Mouse (Mus musculus) neural tube, embryonic 12.5 days (tissue): Measurements from ENCODE around the gene Cd52. TPM values are rescaled to one million over a fixed set of nuclear protein-coding genes. Genes with fewer than 3 reads are reported as not detected.
"Not testable (repeated sequence)": the region's sequence is repeated elsewhere in the genome, so short reads cannot be mapped to it uniquely, and the experiment has no call there.

ENCODE experiments used
- ATAC-seq: fragments of 200-750 bp; cut with Nextera tagmentation; 2 replicates; pipeline ENCODE4 v1.8.0; 2017; ENCODE audit warnings: low read depth, mild to moderate bottlenecking, moderate TSS enrichment, moderate library complexity; ENCODE audit not compliant: low FRiP score
- H3K27ac ChIP-seq: fragments of 300-500 bp; sonication (generic); 2 replicates; pipeline ENCODE4 v1.5.1; 2016
- H3K27me3 ChIP-seq: fragments of 300-500 bp; sonication (generic); replicated peaks from 2 replicates; pipeline ENCODE4 v1.6.1; 2016; ENCODE audit warnings: mild to moderate bottlenecking
- H3K36me3 ChIP-seq: fragments of 300-500 bp; sonication (generic); 2 replicates; pipeline ENCODE4 v1.6.1; 2016; ENCODE audit warnings: mild to moderate bottlenecking
- H3K4me1 ChIP-seq: fragments of 300-500 bp; sonication (generic); 2 replicates; pipeline ENCODE4 v1.6.1; 2016
- H3K4me2 ChIP-seq: fragments of 300-500 bp; sonication (generic); replicated peaks from 2 replicates; pipeline ENCODE4 v1.6.1; 2016; ENCODE audit warnings: mild to moderate bottlenecking
- H3K4me3 ChIP-seq: fragments of 300-500 bp; sonication (generic); 2 replicates; pipeline ENCODE4 v1.5.1; 2016
- H3K9ac ChIP-seq: fragments of 300-500 bp; sonication (generic); 2 replicates; pipeline ENCODE4 v1.6.1; 2016; ENCODE audit warnings: mild to moderate bottlenecking
- H3K9me3 ChIP-seq: fragments of 300-500 bp; sonication (generic); 2 replicates; pipeline ENCODE4 v1.6.1; 2016; ENCODE audit warnings: mild to moderate bottlenecking
- WGBS: fragments of 180-500 bp; shearing (Covaris S2); methylation state at CpG from one replicate; pipeline ENCODE4 v1.1.7; 2016; 5-methylcytosine and 5-hydroxymethylcytosine counted together
- polyA plus RNA-seq: library from polyadenylated mRNA; unstranded; fragments of >200 nt; fragmentation: Nextera tagmentation; extraction: Ambion mirVana; gene quantifications from 2 replicates; pipeline ENCODE4 v1.2.1, GENCODE M21; 2016

Cd52 gene
- polyA plus RNA-seq, result 5.7 and 7.2 TPM in 2 replicates

GRCm38 (mm10) chr4:134094923-134095547, at the start of gene Cd52:
TSS of gene Cd52 (minus strand) at chr4:134095082.
- 68% methylated on average over 3 of the region's 3 CpGs for WGBS
- no peaks in the 10 kb centered on the region for H3K9me3 ChIP-seq
- no peak within 1 kb of the TSS for H3K4me2 ChIP-seq
- H3K36me3 ChIP-seq, result no peaks in the 10 kb centered on the region
- no peak within 1 kb of the TSS for H3K9ac ChIP-seq
- no peaks in the 10 kb centered on the region for H3K4me1 ChIP-seq
- H3K27ac ChIP-seq, result no peak within 1 kb of the TSS
- H3K27me3 ChIP-seq, result no peaks in the 10 kb centered on the region
- no peak within 1 kb of the TSS for H3K4me3 ChIP-seq
- ATAC-seq, result no peak

- H3K4me1 ChIP-seq, H3K27ac ChIP-seq, H3K9ac ChIP-seq, H3K4me2 ChIP-seq, ATAC-seq, H3K27me3 ChIP-seq, H3K9me3 ChIP-seq, H3K4me3 ChIP-seq: not testable (repeated sequence)
- H3K36me3 ChIP-seq, result peaks cover 17% of the 10 kb centered on the region
- 94% methylated on average over 5 of the region's 5 CpGs for WGBS
These were observed 49.4 kb upstream of the Cd52 start for GRCm38 (mm10) chr4:134144297-134144696.

- H3K36me3 ChIP-seq, result no peaks in the 10 kb centered on the region; the same call in 1 of the 2 replicates
- H3K27ac ChIP-seq, result no peak overlapping the region
- H3K9ac ChIP-seq, result no peak overlapping the region
- H3K4me2 ChIP-seq, result no peak overlapping the region
- H3K4me1 ChIP-seq, result no peaks in the 10 kb centered on the region
- no peak for ATAC-seq
- WGBS, result 91% methylated on average over 2 of the region's 2 CpGs
- no peaks in the 10 kb centered on the region for H3K9me3 ChIP-seq
- H3K4me3 ChIP-seq, result no peak overlapping the region
- no peaks in the 10 kb centered on the region for H3K27me3 ChIP-seq
These were observed 44.0 kb upstream of the Cd52 start for GRCm38 (mm10) chr4:134138857-134139256.

- peaks cover 4% of the 10 kb centered on the region for H3K36me3 ChIP-seq
- no peaks in the 10 kb centered on the region for H3K9me3 ChIP-seq
- no peak overlapping the region for H3K9ac ChIP-seq
- H3K27me3 ChIP-seq, result no peaks in the 10 kb centered on the region
- no peak overlapping the region for H3K4me3 ChIP-seq
- WGBS, result 79% methylated on average over 3 of the region's 3 CpGs
- H3K27ac ChIP-seq, result no peak overlapping the region
- H3K4me1 ChIP-seq, result no peaks in the 10 kb centered on the region
- no peak overlapping the region for H3K4me2 ChIP-seq
- no peak for ATAC-seq
These were observed 41.5 kb upstream of the Cd52 start for GRCm38 (mm10) chr4:134136280-134136926.

- Histone ChIP-seq H3K36me3 (peaks cover 15% of the 10 kb centered on the region), H3K4me3 (no peak overlapping the region), H3K4me2 (no peak overlapping the region), H3K4me1 (peaks cover 13% of the 10 kb centered on the region), H3K9me3 (no peaks in the 10 kb centered on the region), H3K9ac (no peak overlapping the region), H3K27me3 (no peaks in the 10 kb centered on the region), H3K27ac (no peak overlapping the region)
- ATAC-seq, result no peak
- 88% methylated on average over 8 of the region's 8 CpGs for WGBS
These were observed 37.7 kb upstream of the Cd52 start for GRCm38 (mm10) chr4:134132519-134133095.

- Histone ChIP-seq H3K27me3 (no peaks in the 10 kb centered on the region), H3K36me3 (peaks cover 15% of the 10 kb centered on the region), H3K4me2 (no peak overlapping the region), H3K4me3 (no peak overlapping the region), H3K9me3 (no peaks in the 10 kb centered on the region), H3K27ac (no peak overlapping the region), H3K9ac (no peak overlapping the region), H3K4me1 (peaks cover 18% of the 10 kb centered on the region)
- WGBS, result 83% methylated on average over 3 of the region's 3 CpGs
- no peak for ATAC-seq
These were observed 37.2 kb upstream of the Cd52 start for GRCm38 (mm10) chr4:134132117-134132516.

GRCm38 (mm10) chr4:134129482-134129881, 34.6 kb upstream of the Cd52 start:
- H3K9ac ChIP-seq, result no peak overlapping the region
- H3K9me3 ChIP-seq, result no peaks in the 10 kb centered on the region
- peak overlapping the region; percentile 71 for H3K4me2 ChIP-seq
- peaks cover 15% of the 10 kb centered on the region for H3K36me3 ChIP-seq
- no peak for ATAC-seq
- H3K27me3 ChIP-seq, result no peaks in the 10 kb centered on the region
- H3K27ac ChIP-seq, result no peak overlapping the region
- H3K4me1 ChIP-seq, result peaks cover 21% of the 10 kb centered on the region
- 51% methylated on average over 6 of the region's 6 CpGs for WGBS
- H3K4me3 ChIP-seq, result no peak overlapping the region

- peaks cover 15% of the 10 kb centered on the region for H3K36me3 ChIP-seq
- peak overlapping the region; percentile 71 for H3K4me3 ChIP-seq
- H3K27me3 ChIP-seq, result no peaks in the 10 kb centered on the region
- H3K4me2 ChIP-seq, result peak overlapping the region; percentile 71
- peak; percentile 55 for ATAC-seq
- no peaks in the 10 kb centered on the region for H3K9me3 ChIP-seq
- peaks cover 21% of the 10 kb centered on the region for H3K4me1 ChIP-seq
- WGBS, result 5% methylated on average over 14 of the region's 14 CpGs
- H3K9ac ChIP-seq, result peak overlapping the region; percentile 76
- H3K27ac ChIP-seq, result peak overlapping the region; percentile 27; the same call in 1 of the 2 replicates
These were observed 34.1 kb upstream of the Cd52 start for GRCm38 (mm10) chr4:134128983-134129362.

- H3K27me3 ChIP-seq, result no peaks in the 10 kb centered on the region
- H3K4me3 ChIP-seq, result peak within 1 kb of the TSS; percentile 71
- peaks cover 15% of the 10 kb centered on the region for H3K36me3 ChIP-seq
- H3K4me1 ChIP-seq, result peaks cover 21% of the 10 kb centered on the region
- no peaks in the 10 kb centered on the region for H3K9me3 ChIP-seq
- peak within 1 kb of the TSS; percentile 76 for H3K9ac ChIP-seq
- ATAC-seq, result peak; percentile 96
- H3K4me2 ChIP-seq, result peak within 1 kb of the TSS; percentile 71
- WGBS, result under 1% methylated on average over 50 of the region's 50 CpGs
- peak within 1 kb of the TSS; percentile 27; the same call in 1 of the 2 replicates for H3K27ac ChIP-seq
These were observed 33.5 kb upstream of the Cd52 start, which contains the start of gene Sh3bgrl3 for GRCm38 (mm10) chr4:134128221-134128982. TSS of gene Sh3bgrl3 (minus strand) at chr4:134128789.

- H3K4me3 ChIP-seq, result peak overlapping the region; percentile 71
- peak overlapping the region; percentile 71 for H3K4me2 ChIP-seq
- H3K4me1 ChIP-seq, result peaks cover 21% of the 10 kb centered on the region
- 66% methylated on average over 8 of the region's 8 CpGs for WGBS
- ATAC-seq, result no peak
- H3K27ac ChIP-seq, result no peak overlapping the region
- peak overlapping the region; percentile 76 for H3K9ac ChIP-seq
- no peaks in the 10 kb centered on the region for H3K9me3 ChIP-seq
- peaks cover 15% of the 10 kb centered on the region for H3K36me3 ChIP-seq
- no peaks in the 10 kb centered on the region for H3K27me3 ChIP-seq
These were observed 32.9 kb upstream of the Cd52 start for GRCm38 (mm10) chr4:134127793-134128192.

GRCm38 (mm10) chr4:134127121-134127455, 32.2 kb upstream of the Cd52 start:
- Histone ChIP-seq H3K4me2 (peak overlapping the region; percentile 71), H3K9me3 (no peaks in the 10 kb centered on the region), H3K9ac (0 out of 2 replicates have a peak overlapping the region, but pooled peaks have one; percentile 23), H3K4me3 (no peak overlapping the region), H3K4me1 (peaks cover 21% of the 10 kb centered on the region), H3K36me3 (peaks cover 15% of the 10 kb centered on the region), H3K27me3 (no peaks in the 10 kb centered on the region), H3K27ac (no peak overlapping the region)
- 86% methylated on average over 7 of the region's 7 CpGs for WGBS
- no peak for ATAC-seq
